Mouse (Mus musculus) kidney, embryonic 15.5 days (tissue): ENCODE measurements around the gene Prol1. TPM values are rescaled to one million over a fixed set of nuclear protein-coding genes. Genes with fewer than 3 reads are reported as not detected.
"Not testable (repeated sequence)": the region's sequence is repeated elsewhere in the genome, so short reads cannot be mapped to it uniquely, and the experiment has no call there.

Experiments
- ATAC-seq: fragments of 200-750 bp; cut with Nextera tagmentation; replicated peaks from 2 replicates; pipeline ENCODE4 v1.8.0; 2017; ENCODE audit warnings: moderate TSS enrichment; ENCODE audit not compliant: low FRiP score
- H3K27ac ChIP-seq: fragments of 300-500 bp; sonication (generic); 2 replicates; pipeline ENCODE4 v1.5.1; 2015; ENCODE audit warnings: mild to moderate bottlenecking, inconsistent platforms
- H3K27me3 ChIP-seq: fragments of 300-500 bp; sonication (generic); 2 replicates; pipeline ENCODE4 v1.6.1; 2015; ENCODE audit warnings: inconsistent platforms
- H3K36me3 ChIP-seq: fragments of 300-500 bp; sonication (generic); 2 replicates; pipeline ENCODE4 v1.6.1; 2015; ENCODE audit warnings: inconsistent platforms
- H3K4me1 ChIP-seq: fragments of 300-500 bp; sonication (generic); 2 replicates; pipeline ENCODE4 v1.6.1; 2015; ENCODE audit warnings: inconsistent platforms
- H3K4me2 ChIP-seq: fragments of 300-500 bp; sonication (generic); 2 replicates; pipeline ENCODE4 v1.6.1; 2015; ENCODE audit warnings: moderate library complexity, mild to moderate bottlenecking, inconsistent platforms
- H3K4me3 ChIP-seq: fragments of 300-500 bp; sonication (generic); replicated peaks from 2 replicates; pipeline ENCODE4 v1.5.1; 2015; ENCODE audit warnings: mild to moderate bottlenecking, inconsistent platforms
- H3K9ac ChIP-seq: fragments of 300-500 bp; sonication (generic); 2 replicates; pipeline ENCODE4 v1.6.1; 2015; ENCODE audit warnings: mild to moderate bottlenecking, inconsistent platforms
- H3K9me3 ChIP-seq: fragments of 300-500 bp; sonication (generic); replicated peaks from 2 replicates; pipeline ENCODE4 v1.6.1; 2016; ENCODE audit warnings: inconsistent platforms
- WGBS: fragments of 180-500 bp; shearing (Covaris S2); methylation state at CpG from one replicate; pipeline ENCODE4 v1.1.7; 2015; ENCODE audit warnings: mixed read lengths; 5-methylcytosine and 5-hydroxymethylcytosine counted together
- polyA plus RNA-seq: library from polyadenylated mRNA; unstranded; fragments of >200 nt; fragmentation: Nextera tagmentation; extraction: Ambion mirVana; gene quantifications from 2 replicates; pipeline ENCODE4 v1.2.1, GENCODE M21; 2015

Gene Prol1
- not detected in 2 replicates for polyA plus RNA-seq

GRCm38 (mm10) chr5:88317012-88317411 is at the start of gene Prol1:
Prol1 (plus strand) TSS chr5:88317312.
- no peak within 1 kb of the TSS for H3K4me2 ChIP-seq
- no peak within 1 kb of the TSS for H3K9ac ChIP-seq
- H3K36me3 ChIP-seq: no peaks in the 10 kb centered on the region
- no peak within 1 kb of the TSS for H3K27ac ChIP-seq
- H3K27me3 ChIP-seq: no peaks in the 10 kb centered on the region
- H3K9me3 ChIP-seq: no peaks in the 10 kb centered on the region
- 98% methylated on average over 1 of the region's 1 CpGs for WGBS
- no peaks in the 10 kb centered on the region for H3K4me1 ChIP-seq
- H3K4me3 ChIP-seq: no peak within 1 kb of the TSS
- no peak for ATAC-seq

GRCm38 (mm10) chr5:88268619-88269018 is 48.5 kb upstream of the Prol1 start, which contains the start of gene Gm7714:
Gm7714 (plus strand) TSS chr5:88268919.
- Histone ChIP-seq H3K27me3 (no peaks in the 10 kb centered on the region), H3K36me3 (no peaks in the 10 kb centered on the region), H3K9ac (no peak within 1 kb of the TSS), H3K4me3 (no peak within 1 kb of the TSS), H3K27ac (no peak within 1 kb of the TSS), H3K9me3 (no peaks in the 10 kb centered on the region), H3K4me1 (no peaks in the 10 kb centered on the region), H3K4me2 (no peak within 1 kb of the TSS)
- no peak for ATAC-seq
- WGBS: 84% methylated on average over 1 of the region's 1 CpGs

GRCm38 (mm10) chr5:88311307-88311706 is 5.8 kb upstream of the Prol1 start:
- not testable (repeated sequence) for H3K4me2 ChIP-seq, H3K27ac ChIP-seq, H3K9me3 ChIP-seq, H3K27me3 ChIP-seq, ATAC-seq, H3K9ac ChIP-seq, H3K4me3 ChIP-seq, H3K36me3 ChIP-seq, H3K4me1 ChIP-seq
- 80% methylated on average over 3 of the region's 3 CpGs for WGBS

GRCm38 (mm10) chr5:88348533-88348932 is 31.4 kb downstream of the Prol1 start:
- H3K36me3 ChIP-seq, H3K9me3 ChIP-seq, H3K4me3 ChIP-seq, H3K4me2 ChIP-seq, H3K9ac ChIP-seq, H3K4me1 ChIP-seq, H3K27ac ChIP-seq, ATAC-seq, H3K27me3 ChIP-seq: not testable (repeated sequence)
- 52% methylated on average over 2 of the region's 2 CpGs for WGBS

GRCm38 (mm10) chr5:88364768-88365167 is 47.7 kb downstream of the Prol1 start:
- no peaks in the 10 kb centered on the region for H3K4me1 ChIP-seq
- no peaks in the 10 kb centered on the region for H3K27me3 ChIP-seq
- no peak for ATAC-seq
- H3K36me3 ChIP-seq: no peaks in the 10 kb centered on the region
- H3K27ac ChIP-seq: no peak overlapping the region
- no peaks in the 10 kb centered on the region for H3K9me3 ChIP-seq
- WGBS: 4% methylated on average over 5 of the region's 5 CpGs
- no peak overlapping the region for H3K4me3 ChIP-seq
- H3K4me2 ChIP-seq: no peak overlapping the region
- H3K9ac ChIP-seq: no peak overlapping the region

GRCm38 (mm10) chr5:88366886-88367285 is 49.8 kb downstream of the Prol1 start:
- 78% methylated on average over 1 of the region's 1 CpGs for WGBS
- Histone ChIP-seq H3K27me3 (no peaks in the 10 kb centered on the region), H3K4me2 (no peak overlapping the region), H3K9ac (no peak overlapping the region), H3K4me3 (no peak overlapping the region), H3K27ac (no peak overlapping the region), H3K4me1 (no peaks in the 10 kb centered on the region), H3K9me3 (no peaks in the 10 kb centered on the region), H3K36me3 (no peaks in the 10 kb centered on the region)
- no peak for ATAC-seq

- no peak overlapping the region for H3K9ac ChIP-seq
- no peaks in the 10 kb centered on the region for H3K36me3 ChIP-seq
- H3K4me3 ChIP-seq: no peak overlapping the region
- no peaks in the 10 kb centered on the region for H3K4me1 ChIP-seq
- no peak for ATAC-seq
- no peak overlapping the region for H3K4me2 ChIP-seq
- no peaks in the 10 kb centered on the region for H3K9me3 ChIP-seq
- H3K27ac ChIP-seq: no peak overlapping the region
- WGBS: 71% methylated on average over 6 of the region's 6 CpGs
- no peaks in the 10 kb centered on the region for H3K27me3 ChIP-seq
These were observed 53.6 kb downstream of the Prol1 start for GRCm38 (mm10) chr5:88370578-88371232.

GRCm38 (mm10) chr5:88372563-88372962 is 55.5 kb downstream of the Prol1 start:
- Histone ChIP-seq H3K36me3 (no peaks in the 10 kb centered on the region), H3K4me1 (no peaks in the 10 kb centered on the region), H3K9me3 (no peaks in the 10 kb centered on the region), H3K4me2 (no peak overlapping the region), H3K4me3 (no peak overlapping the region), H3K9ac (no peak overlapping the region), H3K27me3 (no peaks in the 10 kb centered on the region), H3K27ac (no peak overlapping the region)
- 69% methylated on average over 6 of the region's 6 CpGs for WGBS
- ATAC-seq: no peak

GRCm38 (mm10) chr5:88375808-88376207 is 58.7 kb downstream of the Prol1 start, which contains the start of gene Amtn:
Amtn (plus strand) TSS chr5:88376108.
- H3K9ac ChIP-seq: no peak within 1 kb of the TSS
- H3K4me3 ChIP-seq: no peak within 1 kb of the TSS
- no peak within 1 kb of the TSS for H3K27ac ChIP-seq
- WGBS: 81% methylated on average over 4 of the region's 4 CpGs
- H3K36me3 ChIP-seq: no peaks in the 10 kb centered on the region
- no peak within 1 kb of the TSS for H3K4me2 ChIP-seq
- H3K9me3 ChIP-seq: no peaks in the 10 kb centered on the region
- no peak for ATAC-seq
- H3K4me1 ChIP-seq: no peaks in the 10 kb centered on the region
- no peaks in the 10 kb centered on the region for H3K27me3 ChIP-seq

Other genes with a start within 250 kb of the Prol1 start
- not detected in 2 replicates for gene Smr2, start 230.8 kb upstream of the Prol1 start, polyA plus RNA-seq
- not detected in 2 replicates for gene Gm11116, start 205.8 kb upstream of the Prol1 start, polyA plus RNA-seq
- gene Gm11115, start 163.2 kb upstream of the Prol1 start, polyA plus RNA-seq: not detected in 2 replicates
- not detected in 2 replicates for gene Gm7714, start 48.4 kb upstream of the Prol1 start, polyA plus RNA-seq
- gene Amtn, start 58.8 kb downstream of the Prol1 start, polyA plus RNA-seq: not detected in 2 replicates
- gene Ambn, start 138.7 kb downstream of the Prol1 start, polyA plus RNA-seq: 0.08 and 1.2 TPM in 2 replicates
- gene Enam, start 170.7 kb downstream of the Prol1 start, polyA plus RNA-seq: not detected in 2 replicates
- 0.31 TPM in 1 of 2 replicates, not detected in the other for gene Jchain, start 210.6 kb downstream of the Prol1 start, polyA plus RNA-seq
- 72.8 and 75.6 TPM in 2 replicates for gene Utp3, start 237.2 kb downstream of the Prol1 start, polyA plus RNA-seq
- 17.7 and 19.3 TPM in 2 replicates for gene Rufy3, start 247.7 kb downstream of the Prol1 start, polyA plus RNA-seq